Mouse (Mus musculus) ES-Bruce4 (cell line): ENCODE results near the gene Glyat.

ENCODE experiments used
- CTCF ChIP-seq: IDR thresholded peaks from one replicate; pipeline ENCODE4 v1.8.1; 2011; ENCODE audit warnings: low read depth, low read length
- EP300 ChIP-seq: IDR thresholded peaks from 2 replicates; pipeline ENCODE4 v1.6.1; 2011; ENCODE audit warnings: low read depth, low read length; ENCODE audit not compliant: insufficient read depth
- POLR2A ChIP-seq: IDR thresholded peaks from one replicate; pipeline ENCODE4 v1.8.1; 2011; ENCODE audit warnings: low read length; ENCODE audit not compliant: insufficient read depth

DNA sequence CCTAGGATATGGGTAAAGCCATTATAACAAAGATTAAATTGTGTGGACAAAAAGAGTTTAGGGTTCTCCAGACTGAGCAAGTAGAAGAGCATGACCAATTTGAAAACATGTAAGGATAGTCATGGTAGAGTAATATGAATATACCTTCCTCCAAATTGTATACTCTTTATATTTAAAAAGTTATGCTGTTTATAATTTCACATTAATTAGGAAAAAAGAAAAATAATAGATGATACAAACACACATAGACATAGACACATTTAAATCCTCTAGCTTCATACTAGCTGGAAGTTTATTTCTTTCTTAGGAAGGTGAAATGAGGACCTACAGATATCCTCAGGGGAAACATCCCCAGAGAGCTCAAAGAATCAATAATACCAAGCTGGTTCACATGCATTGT lies 37.0 kb downstream of the Glyat start, which contains the start of gene Olfr1442:
- TF ChIP-seq CTCF (no peak), EP300 (no peak), POLR2A (no peak)
